Mouse (Mus musculus) testis, postnatal 10 days (tissue): Measurements from ENCODE around the gene Rrp1.
"Not testable (repeated sequence)": the region's sequence is repeated elsewhere in the genome, so short reads cannot be mapped to it uniquely, and the experiment has no call there.

ENCODE experiments used
- DNase-seq: peaks from one replicate; pipeline ENCODE4 v3.0.0; 2021; ENCODE audit warnings: low spot score

Gene Rrp1

GRCm38 (mm10) chr10:78425181-78426041 lies 12.6 kb upstream of the Rrp1 start, which contains the start of gene Cstb:
Gene Cstb (plus strand): TSS chr10:78425669.
- DNase-seq = peak; percentile 92

- DNase-seq = no peak
Observed at GRCm38 (mm10) chr10:78422614-78423013, 9.8 kb upstream of the Rrp1 start.

GRCm38 (mm10) chr10:78420929-78421328 lies 8.1 kb upstream of the Rrp1 start:
- no peak for DNase-seq

- no peak for DNase-seq
Observed at GRCm38 (mm10) chr10:78418791-78419190, 5.9 kb upstream of the Rrp1 start.

- DNase-seq = no peak
Observed at GRCm38 (mm10) chr10:78417888-78418287, 5.0 kb upstream of the Rrp1 start.

- not testable (repeated sequence) for DNase-seq
Observed at GRCm38 (mm10) chr10:78414936-78415335, 2.1 kb upstream of the Rrp1 start.

- DNase-seq = no peak
Observed at GRCm38 (mm10) chr10:78413152-78413520, 293 bp upstream of the Rrp1 start.

GRCm38 (mm10) chr10:78411851-78412250 lies 992 bp downstream of the Rrp1 start:
- DNase-seq = no peak

- peak; percentile 72 for DNase-seq
Observed at GRCm38 (mm10) chr10:78409035-78409788, 3.6 kb downstream of the Rrp1 start.

- no peak for DNase-seq
Observed at GRCm38 (mm10) chr10:78407132-78407531, 5.7 kb downstream of the Rrp1 start.

- DNase-seq = no peak
Observed at GRCm38 (mm10) chr10:78406152-78406551, 6.7 kb downstream of the Rrp1 start.

- no peak for DNase-seq
Observed at GRCm38 (mm10) chr10:78402301-78402922, 10.4 kb downstream of the Rrp1 start.

GRCm38 (mm10) chr10:78401127-78401526 lies 11.7 kb downstream of the Rrp1 start:
- no peak for DNase-seq

GRCm38 (mm10) chr10:78399090-78399657 lies 13.7 kb downstream of the Rrp1 start:
- no peak for DNase-seq

GRCm38 (mm10) chr10:78396625-78396885 lies 16.3 kb downstream of the Rrp1 start:
- DNase-seq = no peak

- peak; percentile 99 for DNase-seq
Observed at GRCm38 (mm10) chr10:78395819-78396624, 16.8 kb downstream of the Rrp1 start.

GRCm38 (mm10) chr10:78395377-78395776 lies 17.5 kb downstream of the Rrp1 start:
- DNase-seq = no peak

GRCm38 (mm10) chr10:78392072-78392471 lies 20.8 kb downstream of the Rrp1 start:
- DNase-seq = peak; percentile 91

GRCm38 (mm10) chr10:78390982-78391470 lies 21.8 kb downstream of the Rrp1 start:
- no peak for DNase-seq

GRCm38 (mm10) chr10:78388216-78388980 lies 24.4 kb downstream of the Rrp1 start:
- no peak for DNase-seq

GRCm38 (mm10) chr10:78385520-78385919 lies 27.3 kb downstream of the Rrp1 start:
- no peak for DNase-seq
